Mouse (Mus musculus): Measurements from ENCODE around the gene Tma16. TPM values are rescaled to one million over a fixed set of nuclear protein-coding genes. Genes with fewer than 3 reads are reported as not detected.

Gene Tma16
- polyA plus RNA-seq, 1 experiment, result 9.8 TPM

DNA sequence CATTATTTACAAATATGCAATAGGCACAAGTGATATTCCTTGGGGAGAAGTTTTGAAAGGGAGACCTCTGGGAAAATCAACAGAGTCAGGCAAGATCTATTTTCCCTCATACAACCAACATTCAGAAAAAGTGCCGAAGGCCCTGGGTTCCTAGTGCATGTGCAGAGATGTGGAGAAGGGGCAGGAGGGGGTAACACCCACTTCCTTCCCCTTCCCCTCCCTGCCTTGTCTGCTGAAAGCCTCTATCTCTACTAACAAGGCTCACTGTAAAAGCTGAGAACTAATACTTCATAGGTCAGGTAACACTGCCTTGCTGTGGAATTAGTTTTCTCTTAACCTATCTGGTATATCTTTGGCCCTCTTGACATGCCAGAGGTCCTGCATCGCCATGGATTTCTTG is 55.7 kb downstream of the Tma16 start:
- no peak for DNase-seq (ENCODE audit: extremely low spot score in 1 of 2, low spot score in 1 of 2)

Other genes starting within 250 kb of the Tma16 start
- 0.04 and 0.08 TPM in 2 replicates for gene Tktl2, start 25.2 kb upstream of the Tma16 start, polyA plus RNA-seq (2012; rRNA removed)
- 4.2 and 6.5 TPM in 2 replicates for gene Npy5r, start 201.6 kb upstream of the Tma16 start, polyA plus RNA-seq (2012; rRNA removed)
- gene Npy1r, start 210.7 kb upstream of the Tma16 start, polyA plus RNA-seq (2012; rRNA removed), result 19.6 and 22.5 TPM in 2 replicates